Mouse (Mus musculus) stomach, embryonic 15.5 days (tissue): ENCODE measurements at regions not wholly inside any gene's neighbourhood (a gene's known extent, or its start where the extent isn't known, plus 50 kb on each side); places are given as distances from the start of the nearest gene placed in this dataset.

Experiments
- ATAC-seq: fragments of 200-750 bp; cut with Nextera tagmentation; 2 replicates; pipeline ENCODE4 v1.8.0; 2017; ENCODE audit warnings: low read depth, moderate number of reproducible peaks, moderate TSS enrichment; ENCODE audit not compliant: insufficient read depth, low FRiP score
- H3K27ac ChIP-seq: fragments of 300-500 bp; sonication (generic); 2 replicates; pipeline ENCODE4 v1.5.1; 2015; ENCODE audit warnings: mild to moderate bottlenecking, inconsistent platforms
- H3K27me3 ChIP-seq: fragments of 300-500 bp; sonication (generic); replicated peaks from 2 replicates; pipeline ENCODE4 v1.6.1; 2015; ENCODE audit warnings: inconsistent platforms
- H3K36me3 ChIP-seq: fragments of 300-500 bp; sonication (generic); 2 replicates; pipeline ENCODE4 v1.6.1; 2015; ENCODE audit warnings: inconsistent platforms
- H3K4me1 ChIP-seq: fragments of 300-500 bp; sonication (generic); 2 replicates; pipeline ENCODE4 v1.6.1; 2015; ENCODE audit warnings: inconsistent platforms
- H3K4me2 ChIP-seq: fragments of 300-500 bp; sonication (generic); 2 replicates; pipeline ENCODE4 v1.6.1; 2015; ENCODE audit warnings: mild to moderate bottlenecking, inconsistent platforms
- H3K4me3 ChIP-seq: fragments of 300-500 bp; sonication (generic); replicated peaks from 2 replicates; pipeline ENCODE4 v1.5.1; 2015; ENCODE audit warnings: inconsistent platforms
- H3K9ac ChIP-seq: fragments of 300-500 bp; sonication (generic); 2 replicates; pipeline ENCODE4 v1.6.1; 2015; ENCODE audit warnings: inconsistent platforms
- H3K9me3 ChIP-seq: fragments of 300-500 bp; sonication (generic); 2 replicates; pipeline ENCODE4 v1.6.1; 2016; ENCODE audit warnings: inconsistent platforms
- WGBS: fragments of 180-500 bp; shearing (Covaris S2); methylation state at CpG from one replicate; pipeline ENCODE4 v1.1.7; 2015; 5-methylcytosine and 5-hydroxymethylcytosine counted together

- WGBS, result 14% methylated on average over 15 of the region's 15 CpGs
- ATAC-seq, result no peak
- peak overlapping the region; percentile 38 for H3K4me3 ChIP-seq
These were observed 529.2 kb upstream of the Adgrl2 start for GRCm38 (mm10) chr3:149519575-149519929.

GRCm38 (mm10) chr3:149518928-149519574 is 528.7 kb upstream of the Adgrl2 start:
- no peak overlapping the region for H3K9ac ChIP-seq
- H3K4me1 ChIP-seq, result no peaks in the 10 kb centered on the region
- ATAC-seq, result no peak
- no peak overlapping the region for H3K27ac ChIP-seq
- peak overlapping the region; percentile 38 for H3K4me3 ChIP-seq
- H3K27me3 ChIP-seq, result no peaks in the 10 kb centered on the region
- no peaks in the 10 kb centered on the region for H3K36me3 ChIP-seq
- no peaks in the 10 kb centered on the region for H3K9me3 ChIP-seq
- WGBS, result 6% methylated on average over 27 of the region's 27 CpGs
- H3K4me2 ChIP-seq, result peak overlapping the region; percentile 80

More at GRCm38 (mm10) chr3:149519575-149519929, 529.2 kb upstream of the Adgrl2 start:
- Histone ChIP-seq H3K36me3 (no peaks in the 10 kb centered on the region), H3K27ac (no peak overlapping the region), H3K4me2 (peak overlapping the region; percentile 80), H3K9ac (no peak overlapping the region), H3K27me3 (no peaks in the 10 kb centered on the region), H3K9me3 (no peaks in the 10 kb centered on the region), H3K4me1 (no peaks in the 10 kb centered on the region)

- Histone ChIP-seq H3K4me2 (no peak overlapping the region), H3K27ac (no peak overlapping the region), H3K9ac (no peak overlapping the region), H3K36me3 (no peaks in the 10 kb centered on the region), H3K4me3 (no peak overlapping the region), H3K4me1 (no peaks in the 10 kb centered on the region), H3K27me3 (no peaks in the 10 kb centered on the region), H3K9me3 (no peaks in the 10 kb centered on the region)
- WGBS, result 80% methylated on average over 11 of the region's 11 CpGs
- ATAC-seq, result no peak
These were observed 527.2 kb upstream of the Adgrl2 start for GRCm38 (mm10) chr3:149517537-149517936.

GRCm38 (mm10) chr3:149509178-149509577 is 518.8 kb upstream of the Adgrl2 start:
- 93% methylated on average over 6 of the region's 6 CpGs for WGBS
- H3K27me3 ChIP-seq, result no peaks in the 10 kb centered on the region
- H3K9ac ChIP-seq, result no peak overlapping the region
- no peak for ATAC-seq
- no peak overlapping the region for H3K4me3 ChIP-seq
- H3K27ac ChIP-seq, result no peak overlapping the region
- no peaks in the 10 kb centered on the region for H3K36me3 ChIP-seq
- no peaks in the 10 kb centered on the region for H3K9me3 ChIP-seq
- H3K4me1 ChIP-seq, result no peaks in the 10 kb centered on the region
- no peak overlapping the region for H3K4me2 ChIP-seq

GRCm38 (mm10) chr3:149508671-149509070 is 518.3 kb upstream of the Adgrl2 start:
- Histone ChIP-seq H3K36me3 (no peaks in the 10 kb centered on the region), H3K4me2 (no peak overlapping the region), H3K27me3 (no peaks in the 10 kb centered on the region), H3K9me3 (no peaks in the 10 kb centered on the region), H3K4me1 (no peaks in the 10 kb centered on the region), H3K27ac (no peak overlapping the region), H3K9ac (no peak overlapping the region), H3K4me3 (no peak overlapping the region)
- 90% methylated on average over 10 of the region's 10 CpGs for WGBS
- ATAC-seq, result no peak

- Histone ChIP-seq H3K4me2 (no peak overlapping the region), H3K4me3 (no peak overlapping the region), H3K27ac (no peak overlapping the region), H3K9me3 (no peaks in the 10 kb centered on the region), H3K4me1 (no peaks in the 10 kb centered on the region), H3K9ac (no peak overlapping the region), H3K36me3 (no peaks in the 10 kb centered on the region), H3K27me3 (no peaks in the 10 kb centered on the region)
- ATAC-seq, result no peak
- 70% methylated on average over 9 of the region's 9 CpGs for WGBS
These were observed 515.3 kb upstream of the Adgrl2 start for GRCm38 (mm10) chr3:149505692-149506091.

GRCm38 (mm10) chr3:149503992-149504391 is 513.6 kb upstream of the Adgrl2 start:
- Histone ChIP-seq H3K4me2 (no peak overlapping the region), H3K27ac (no peak overlapping the region), H3K9ac (no peak overlapping the region), H3K27me3 (no peaks in the 10 kb centered on the region), H3K4me1 (no peaks in the 10 kb centered on the region), H3K9me3 (no peaks in the 10 kb centered on the region), H3K4me3 (no peak overlapping the region), H3K36me3 (no peaks in the 10 kb centered on the region)
- 88% methylated on average over 2 of the region's 2 CpGs for WGBS
- ATAC-seq, result no peak

- no peak overlapping the region for H3K9ac ChIP-seq
- no peak overlapping the region for H3K4me3 ChIP-seq
- H3K4me1 ChIP-seq, result no peaks in the 10 kb centered on the region
- 81% methylated on average over 3 of the region's 3 CpGs for WGBS
- H3K27ac ChIP-seq, result no peak overlapping the region
- no peak for ATAC-seq
- no peaks in the 10 kb centered on the region for H3K36me3 ChIP-seq
- H3K9me3 ChIP-seq, result no peaks in the 10 kb centered on the region
- no peaks in the 10 kb centered on the region for H3K27me3 ChIP-seq
- no peak overlapping the region for H3K4me2 ChIP-seq
These were observed 509.8 kb upstream of the Adgrl2 start for GRCm38 (mm10) chr3:149500130-149500529.

- H3K9me3 ChIP-seq, result no peaks in the 10 kb centered on the region
- H3K4me2 ChIP-seq, result no peak overlapping the region
- WGBS, result 23% methylated on average over 1 of the region's 1 CpGs
- H3K4me1 ChIP-seq, result no peaks in the 10 kb centered on the region
- H3K4me3 ChIP-seq, result no peak overlapping the region
- no peak for ATAC-seq
- no peak overlapping the region for H3K9ac ChIP-seq
- H3K27ac ChIP-seq, result no peak overlapping the region
- H3K27me3 ChIP-seq, result no peaks in the 10 kb centered on the region
- no peaks in the 10 kb centered on the region for H3K36me3 ChIP-seq
These were observed 508.4 kb upstream of the Adgrl2 start for GRCm38 (mm10) chr3:149498765-149499164.

- Histone ChIP-seq H3K4me1 (no peaks in the 10 kb centered on the region), H3K4me3 (no peak overlapping the region), H3K27ac (peak overlapping the region; percentile 77), H3K9ac (no peak overlapping the region), H3K27me3 (no peaks in the 10 kb centered on the region), H3K4me2 (no peak overlapping the region), H3K9me3 (no peaks in the 10 kb centered on the region), H3K36me3 (no peaks in the 10 kb centered on the region)
- 39% methylated on average over 10 of the region's 10 CpGs for WGBS
- ATAC-seq, result peak; percentile 66; the same call in 1 of the 2 replicates
These were observed 506.6 kb upstream of the Adgrl2 start for GRCm38 (mm10) chr3:149496829-149497471.

- Histone ChIP-seq H3K9me3 (no peaks in the 10 kb centered on the region), H3K4me1 (no peaks in the 10 kb centered on the region), H3K27me3 (no peaks in the 10 kb centered on the region), H3K27ac (peak overlapping the region; percentile 77), H3K36me3 (no peaks in the 10 kb centered on the region), H3K4me3 (no peak overlapping the region), H3K9ac (no peak overlapping the region), H3K4me2 (no peak overlapping the region)
- WGBS, result 37% methylated on average over 2 of the region's 2 CpGs
- no peak for ATAC-seq
These were observed 505.8 kb upstream of the Adgrl2 start for GRCm38 (mm10) chr3:149496122-149496521.

GRCm38 (mm10) chr3:149488147-149488546 is 497.8 kb upstream of the Adgrl2 start:
- ATAC-seq, result no peak
- H3K9ac ChIP-seq, result no peak overlapping the region
- no peak overlapping the region for H3K27ac ChIP-seq
- no peak overlapping the region for H3K4me2 ChIP-seq
- 65% methylated on average over 4 of the region's 4 CpGs for WGBS
- no peak overlapping the region for H3K4me3 ChIP-seq
- H3K36me3 ChIP-seq, result no peaks in the 10 kb centered on the region
- H3K27me3 ChIP-seq, result no peaks in the 10 kb centered on the region
- no peaks in the 10 kb centered on the region for H3K9me3 ChIP-seq
- H3K4me1 ChIP-seq, result no peaks in the 10 kb centered on the region
